Mouse (Mus musculus) heart, postnatal 0 days (tissue): ENCODE measurements at regions not wholly inside any gene's neighbourhood (a gene's known extent, or its start where the extent isn't known, plus 50 kb on each side); places are given as distances from the start of the nearest gene placed in this dataset.

Experiments
- CTCF ChIP-seq: IDR thresholded peaks from 2 replicates; pipeline ENCODE4 v1.5.1; 2016; ENCODE audit warnings: antibody characterized with exemption, control low read depth, low read depth
- EP300 ChIP-seq: IDR thresholded peaks from 2 replicates; pipeline ENCODE4 v1.6.1; 2016; ENCODE audit warnings: antibody characterized with exemption, low read depth

GRCm38 (mm10) chr13:101117311-101117710 is 284.1 kb upstream of the Slc30a5 start:
- no peak for TF ChIP-seq CTCF
- no peak for TF ChIP-seq EP300
